Mouse (Mus musculus) gastrocnemius, postnatal 36 days (tissue): Measurements from ENCODE around the gene B630019K06Rik. TPM values are rescaled to one million over a fixed set of nuclear protein-coding genes. Genes with fewer than 3 reads are reported as not detected.
A peak's percentile ranks its signal among the peaks of the same experiment; 100 is the strongest.
"Not testable (repeated sequence)": the region's sequence is repeated elsewhere in the genome, so short reads cannot be mapped to it uniquely, and the experiment has no call there.

Experiments
- DNase-seq, 2 experiments: peaks; one replicate each; pipeline ENCODE4 v3.0.0; 2022
- intact Hi-C: fragments of 180-260 bp; cut with DNase I; formaldehyde crosslinking; loops from one replicate; pipeline ENCODE4 v1.15.1; 2025
- long read RNA-seq, 2 experiments: library from polyadenylated mRNA; stranded (forward); transcript quantifications; one replicate each; pipeline ENCODE4 v2.0.0; 2021
- total RNA-seq, 2 experiments: library from RNA; stranded (reverse); gene quantifications; 2 replicates each; pipeline ENCODE4 v1.2.3; 2021

B630019K06Rik gene
- total RNA-seq: under 1 TPM; 0.36 to 0.42 TPM
- long read RNA-seq, experiment 1: 0 reads
- long read RNA-seq, experiment 2, partial matches to known transcripts: 0 of 1 reads
- long read RNA-seq, experiment 2, other reads (novel, unspliced or antisense): 0 of 1 reads

DNA sequence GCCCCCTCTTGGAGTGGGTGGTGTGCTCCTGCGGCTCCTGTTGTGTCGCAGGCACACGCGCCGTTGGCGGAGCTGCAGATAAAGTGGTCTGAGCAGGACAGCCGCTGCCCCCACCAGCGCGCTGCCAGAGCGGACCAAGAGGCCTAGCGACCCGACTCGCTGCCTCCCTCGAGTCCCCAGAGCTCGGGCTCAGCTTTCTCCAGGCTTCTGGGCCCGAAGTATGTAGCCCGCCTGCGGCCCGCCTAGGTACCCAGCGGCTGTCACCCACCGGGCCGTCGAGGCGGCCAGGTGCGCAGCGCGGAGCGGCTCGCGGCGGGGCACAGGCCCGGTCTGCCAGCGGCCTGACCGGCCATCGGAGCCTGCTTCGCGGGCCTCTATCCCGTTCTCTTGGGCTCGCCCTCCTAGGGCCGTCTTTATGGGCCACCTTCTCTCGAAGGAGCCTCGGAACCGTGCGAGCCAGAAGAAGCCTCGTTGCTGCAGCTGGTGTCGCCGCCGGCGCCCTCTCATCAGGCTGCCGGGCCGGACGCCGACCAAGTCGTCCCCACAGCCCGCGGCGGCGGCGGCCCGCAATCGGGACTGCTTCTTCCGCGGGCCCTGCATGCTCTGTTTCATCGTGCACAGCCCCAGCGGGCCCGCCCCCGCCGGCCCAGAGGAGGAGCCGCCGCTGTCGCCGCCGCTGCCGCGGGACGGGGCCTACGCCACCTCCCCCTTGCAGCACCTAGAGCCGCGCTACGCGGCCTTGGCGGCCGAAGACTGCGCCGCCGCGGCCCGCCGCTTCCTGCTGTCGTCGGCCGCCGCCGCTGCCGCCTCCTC, at the start of gene B630019K06Rik:
Gene B630019K06Rik (plus strand): TSS at position 40 of the 813 bp plus-strand sequence.
- peak; percentile 47 for DNase-seq
- intact Hi-C loops: no loop called here

- no peak for DNase-seq
- intact Hi-C loops: no loop called here
These were observed 48.5 kb upstream of the B630019K06Rik start, which contains the start of gene Gm6592 for GRCm38 (mm10) chrX:8843694-8844093. Gm6592 (plus strand) TSS chrX:8843994.

DNA sequence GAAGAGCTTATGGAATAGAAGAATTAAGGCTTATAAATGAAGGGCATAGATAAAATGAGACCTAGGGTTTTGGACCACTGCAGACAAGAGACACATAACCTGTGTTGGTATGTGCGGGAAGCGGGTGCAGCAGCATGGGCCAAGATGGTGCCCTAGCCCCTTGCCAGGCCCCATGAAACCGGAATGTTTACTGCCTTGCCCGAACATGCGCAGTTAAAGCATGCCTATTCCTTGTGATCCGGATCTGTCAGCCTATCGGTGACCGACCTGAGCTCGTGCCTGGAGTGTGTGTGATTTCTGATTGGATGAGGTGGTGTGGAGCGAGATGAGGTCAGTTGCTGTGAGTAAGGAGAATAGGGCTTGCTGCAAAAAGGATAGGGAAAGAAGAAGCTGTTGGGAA, 39.7 kb upstream of the B630019K06Rik start:
- intact Hi-C loops: no loop called here
- no peak for DNase-seq

DNA sequence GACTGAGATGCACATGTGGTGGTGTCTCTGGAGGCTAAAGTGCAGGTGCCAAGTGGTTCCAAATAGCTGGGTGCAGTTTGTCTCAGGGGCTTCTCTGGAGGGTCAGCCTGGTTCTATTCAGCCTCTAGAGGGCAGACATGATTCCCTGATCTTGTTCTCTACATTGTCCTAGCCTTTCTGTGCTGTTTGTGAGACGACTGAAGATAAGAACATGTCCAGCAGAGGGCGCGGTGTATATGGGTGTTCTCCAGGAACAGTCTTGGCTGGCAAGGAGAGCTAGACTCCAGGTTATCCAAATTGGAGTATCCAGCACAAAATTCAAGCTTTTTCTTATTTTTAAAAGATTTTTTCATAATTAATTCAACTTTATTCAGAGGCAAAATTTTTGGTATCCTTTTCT, 27.9 kb upstream of the B630019K06Rik start:
- DNase-seq: peak; percentile 11 to 13
- intact Hi-C loops: not testable (repeated sequence)

DNA sequence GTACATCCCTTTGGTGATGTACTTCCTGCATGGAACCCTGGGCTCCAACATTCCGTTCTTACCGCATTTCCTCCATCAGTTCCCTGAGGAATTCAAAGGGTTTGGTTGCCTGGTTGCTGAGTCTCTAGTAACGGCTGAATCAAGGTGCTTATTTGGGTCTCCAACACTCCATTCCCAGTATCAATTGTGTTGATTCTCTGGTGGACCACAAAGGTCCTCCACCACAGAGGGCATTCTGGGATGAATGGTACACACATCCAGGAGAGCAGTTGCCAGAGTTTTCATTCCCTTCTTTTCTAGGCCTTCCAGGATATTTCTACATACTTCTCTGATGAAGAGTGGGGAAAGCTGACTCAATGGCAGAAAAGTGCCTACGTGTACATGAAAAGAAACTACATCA, 18.2 kb upstream of the B630019K06Rik start, which contains the start of gene Gm5751:
Gene Gm5751 (plus strand): TSS at position 301 of the 400 bp plus-strand sequence.
- intact Hi-C loops, DNase-seq: not testable (repeated sequence)

GRCm38 (mm10) chrX:8884336-8884735, 7.8 kb upstream of the B630019K06Rik start:
- intact Hi-C loops: no loop called here
- no peak for DNase-seq

DNA sequence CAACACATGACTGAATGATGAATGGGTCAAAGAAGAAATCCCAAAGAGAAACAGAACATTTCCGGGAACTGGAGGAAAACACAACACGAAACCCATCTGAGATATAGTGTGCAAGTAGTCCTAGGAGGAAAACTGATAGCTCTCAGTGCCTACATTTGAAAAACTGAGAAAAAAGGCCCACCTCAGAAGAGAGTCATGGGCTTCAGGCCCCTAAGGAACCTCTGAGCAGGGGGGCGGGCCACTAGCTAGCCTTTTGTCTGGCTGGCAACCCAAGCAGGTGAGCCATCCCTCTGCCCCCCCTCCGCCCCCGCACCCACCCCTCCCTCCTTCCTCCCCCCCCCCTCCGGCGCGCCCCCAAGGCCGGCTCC, 223 bp upstream of the B630019K06Rik start:
- no peak for DNase-seq
- intact Hi-C loops: no loop called here

DNA sequence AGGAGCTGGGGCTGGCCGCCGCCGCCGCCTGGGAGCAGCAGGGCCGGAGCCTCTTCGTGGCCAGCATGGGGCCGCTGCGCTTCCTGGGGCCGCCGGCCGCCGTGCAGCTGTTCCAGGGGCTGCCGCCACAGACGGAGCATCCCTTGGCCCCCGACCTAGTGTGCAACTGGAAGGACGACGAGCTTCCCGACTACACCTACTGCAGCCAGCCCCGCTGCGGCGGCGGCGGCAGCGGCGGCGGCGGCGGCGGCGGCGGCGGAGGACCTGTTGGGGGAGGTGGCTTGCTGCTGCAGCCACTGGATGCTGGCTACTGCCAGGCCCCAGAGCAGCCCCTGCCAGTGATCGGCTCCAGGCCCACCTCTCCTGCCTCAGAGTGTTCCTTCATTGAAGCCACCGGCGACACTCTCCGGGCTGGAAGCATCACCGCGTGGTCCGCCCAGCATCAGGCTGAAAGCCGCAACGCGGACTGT, 1.0 kb downstream of the B630019K06Rik start:
- intact Hi-C loops: no loop called here
- DNase-seq: no peak

- intact Hi-C loops: no loop called here
These were observed 8.6 kb downstream of the B630019K06Rik start for GRCm38 (mm10) chrX:8900823-8901222.

GRCm38 (mm10) chrX:8901906-8902472, 9.8 kb downstream of the B630019K06Rik start:
- intact Hi-C loops: no loop called here
- no peak for DNase-seq

More at GRCm38 (mm10) chrX:8900823-8901222, 8.6 kb downstream of the B630019K06Rik start:
- DNase-seq: no peak

DNA sequence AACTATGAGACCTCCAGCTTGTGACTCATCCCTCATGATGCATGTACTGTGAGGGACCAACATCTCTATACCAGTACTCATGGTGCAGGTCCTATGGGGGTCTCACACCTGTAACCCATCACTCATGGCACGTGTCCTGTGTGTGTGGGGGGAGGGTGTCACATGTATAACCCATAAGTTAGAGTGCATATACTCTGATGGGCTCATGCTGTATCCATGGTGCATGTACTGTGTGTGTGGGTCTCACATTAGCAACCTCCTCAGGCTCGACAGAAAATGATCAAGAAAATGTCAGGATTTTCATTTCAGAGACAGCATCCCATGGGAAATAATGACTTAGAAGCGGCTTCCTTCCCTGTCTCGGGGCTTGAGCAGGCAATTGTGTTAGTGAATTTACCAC, 28.9 kb downstream of the B630019K06Rik start:
- no peak for DNase-seq
- intact Hi-C loops: no loop called here

GRCm38 (mm10) chrX:8921813-8922607, 29.8 kb downstream of the B630019K06Rik start:
- intact Hi-C loops: no loop called here
- no peak for DNase-seq

DNA sequence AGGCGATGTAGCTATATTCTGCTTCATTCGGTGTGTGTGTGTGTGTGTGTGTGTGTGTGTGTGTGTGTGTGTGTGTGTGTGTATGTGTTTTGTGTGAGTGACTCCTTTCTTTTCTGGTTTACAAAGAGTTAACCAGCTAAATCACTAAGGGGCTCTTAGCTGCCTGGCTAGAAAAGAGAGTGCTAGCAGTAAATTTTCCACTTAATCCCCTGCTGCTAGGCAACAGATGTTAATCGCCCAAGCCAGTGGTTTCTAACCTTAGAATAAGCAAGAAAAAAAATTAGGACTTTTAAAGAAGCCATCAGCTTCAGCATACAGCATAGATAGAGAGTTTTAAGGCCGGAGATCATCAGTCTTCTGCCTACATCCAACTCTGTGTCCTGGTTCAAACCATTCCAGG, 35.1 kb downstream of the B630019K06Rik start:
- no peak for DNase-seq
- intact Hi-C loops: no loop called here

DNA sequence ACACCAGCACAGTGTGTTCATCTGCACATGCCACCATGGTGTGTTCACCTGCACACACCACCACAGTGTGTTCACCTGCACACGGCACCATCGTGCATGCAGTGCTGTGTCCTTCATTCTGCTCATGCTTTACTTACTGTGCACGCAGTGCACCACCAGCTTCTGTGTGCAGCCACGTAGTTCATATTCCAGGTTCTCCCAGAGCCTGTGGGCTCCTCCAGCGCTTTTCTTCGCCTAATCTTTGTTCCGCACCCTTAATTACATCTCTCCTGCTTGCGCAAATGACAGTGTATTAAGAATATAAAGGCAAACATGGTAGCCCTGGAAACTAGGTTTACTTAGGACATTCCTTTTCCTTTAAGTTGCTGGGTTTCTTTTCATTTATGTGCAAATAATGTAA, 51.9 kb downstream of the B630019K06Rik start:
- intact Hi-C loops: no loop called here
- DNase-seq: no peak

Other genes with a start within 250 kb of the B630019K06Rik start
- gene Ssxb8, start 201.5 kb upstream of the B630019K06Rik start, total RNA-seq: not detected
- gene Ssx9, start 143.9 kb upstream of the B630019K06Rik start, total RNA-seq: not detected
- not detected for gene Ssxb5, start 88.7 kb upstream of the B630019K06Rik start, total RNA-seq
- gene Gm6592, start 48.4 kb upstream of the B630019K06Rik start, total RNA-seq: not detected
- gene Gm5751, start 18.1 kb upstream of the B630019K06Rik start, total RNA-seq: not detected
- not detected for gene Fthl17b, start 70.6 kb downstream of the B630019K06Rik start, total RNA-seq
- gene Fthl17c, start 84.2 kb downstream of the B630019K06Rik start, total RNA-seq: not detected
- gene Fthl17d, start 94.4 kb downstream of the B630019K06Rik start, total RNA-seq: not detected
- not detected for gene Fthl17e, start 141.1 kb downstream of the B630019K06Rik start, total RNA-seq
- gene Fthl17f, start 170.6 kb downstream of the B630019K06Rik start, total RNA-seq: not detected
- gene 4930402K13Rik, start 212.2 kb downstream of the B630019K06Rik start, total RNA-seq: not detected